Mouse (Mus musculus) megakaryocyte-erythroid progenitor cell, adult 5 weeks (primary cell): ENCODE measurements around the gene Aph1a. TPM values are rescaled to one million over a fixed set of nuclear protein-coding genes. Genes with fewer than 3 reads are reported as not detected.

Experiments used
- polyA plus RNA-seq: library from polyadenylated mRNA; stranded (reverse); fragments of >175 nt; gene quantifications from 2 replicates; pipeline ENCODE4 v1.2.3, GENCODE M21; 2012

The Aph1a gene
- polyA plus RNA-seq: 125 and 163 TPM in 2 replicates

DNA sequence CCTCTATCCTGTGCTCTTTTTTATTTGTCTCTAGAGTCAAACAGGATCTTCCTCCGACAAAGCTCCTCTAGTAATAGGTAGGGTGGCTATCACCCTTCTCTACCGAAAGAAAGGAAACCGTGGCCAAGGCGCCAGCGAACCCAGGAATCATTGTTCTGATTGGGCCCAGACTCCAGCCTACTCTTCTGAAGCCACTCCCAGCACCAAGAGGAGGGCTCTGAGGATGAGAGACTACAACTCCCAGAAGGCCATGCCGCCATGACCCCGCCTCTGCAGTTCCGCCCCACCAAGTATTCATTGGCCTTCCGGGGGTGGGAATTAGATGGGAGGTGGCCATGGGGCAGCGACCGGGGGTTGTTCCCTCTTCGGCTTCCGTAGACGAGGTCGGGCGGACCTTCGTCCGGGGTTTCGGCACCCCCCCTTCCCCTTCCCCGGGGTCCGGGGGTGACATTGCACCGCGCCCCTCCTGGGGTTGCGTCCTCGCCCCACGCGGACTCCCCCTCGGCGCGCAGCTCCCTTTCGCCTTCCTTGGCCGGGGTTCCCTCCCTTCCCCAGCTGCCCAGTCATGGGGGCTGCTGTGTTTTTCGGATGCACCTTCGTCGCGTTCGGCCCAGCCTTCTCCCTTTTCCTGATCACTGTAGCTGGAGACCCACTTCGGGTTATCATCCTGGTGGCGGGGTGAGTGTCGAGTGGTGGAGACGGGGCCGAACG is at the start of gene Aph1a:
Aph1a (plus strand) TSS at position 364 of the 711 bp plus-strand sequence.

DNA sequence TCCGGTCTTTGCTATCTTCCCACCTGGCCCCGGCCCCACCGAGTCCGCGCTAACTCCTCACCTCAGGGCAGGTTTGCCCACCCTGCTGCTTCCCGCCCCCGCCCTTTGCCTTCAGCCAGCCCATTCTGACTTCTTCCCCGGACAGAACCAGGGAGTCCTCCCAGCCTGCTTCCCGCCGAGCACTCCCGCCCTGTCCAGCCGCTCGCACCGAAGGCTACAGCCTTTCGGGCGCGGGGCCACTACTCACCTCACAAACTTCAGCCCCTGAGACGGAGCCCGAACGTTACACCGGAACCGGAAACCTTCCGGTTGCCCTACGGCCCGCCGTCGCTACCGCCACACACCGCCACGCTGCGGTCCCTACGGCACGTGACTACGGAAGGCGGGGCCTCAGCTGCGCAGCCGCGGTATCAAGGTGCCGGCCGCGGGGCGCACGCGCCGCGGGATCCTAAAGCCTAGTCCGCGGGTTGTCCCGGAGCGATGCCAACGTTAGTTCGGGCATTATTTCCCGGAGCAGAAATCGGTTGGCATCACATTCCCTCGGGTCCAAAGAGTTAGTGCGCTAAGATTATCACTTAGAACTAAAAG is 38.2 kb upstream of the Aph1a start, which contains the start of gene Prpf3:
Prpf3 (minus strand) TSS at position 384 of the 588 bp plus-strand sequence.

DNA sequence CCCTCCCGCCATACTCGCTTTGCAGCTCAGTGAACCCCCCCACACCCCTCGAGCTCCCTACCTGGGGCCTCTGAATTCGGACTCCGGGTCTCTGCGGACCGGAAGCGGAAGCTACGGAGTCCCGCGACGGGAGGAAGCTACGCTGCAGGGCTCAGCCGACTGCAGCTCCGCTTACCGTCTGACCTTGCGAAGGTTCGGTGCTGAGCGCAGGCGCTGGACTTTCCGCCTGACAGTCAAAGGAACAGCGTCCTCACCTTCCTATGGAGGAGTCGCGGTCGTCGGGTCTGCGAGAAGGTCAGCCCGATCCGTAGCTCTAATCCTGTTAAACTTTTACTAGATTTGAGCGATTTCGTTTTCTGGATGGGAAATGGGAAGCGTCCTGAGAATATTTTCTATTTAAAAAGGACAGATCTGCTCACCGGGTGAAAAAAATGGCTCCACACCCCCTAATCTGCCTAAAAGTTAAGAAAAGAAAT is 22.3 kb upstream of the Aph1a start, which contains the start of gene Mrps21:
Mrps21 (minus strand) TSS at position 128 of the 476 bp plus-strand sequence.

DNA sequence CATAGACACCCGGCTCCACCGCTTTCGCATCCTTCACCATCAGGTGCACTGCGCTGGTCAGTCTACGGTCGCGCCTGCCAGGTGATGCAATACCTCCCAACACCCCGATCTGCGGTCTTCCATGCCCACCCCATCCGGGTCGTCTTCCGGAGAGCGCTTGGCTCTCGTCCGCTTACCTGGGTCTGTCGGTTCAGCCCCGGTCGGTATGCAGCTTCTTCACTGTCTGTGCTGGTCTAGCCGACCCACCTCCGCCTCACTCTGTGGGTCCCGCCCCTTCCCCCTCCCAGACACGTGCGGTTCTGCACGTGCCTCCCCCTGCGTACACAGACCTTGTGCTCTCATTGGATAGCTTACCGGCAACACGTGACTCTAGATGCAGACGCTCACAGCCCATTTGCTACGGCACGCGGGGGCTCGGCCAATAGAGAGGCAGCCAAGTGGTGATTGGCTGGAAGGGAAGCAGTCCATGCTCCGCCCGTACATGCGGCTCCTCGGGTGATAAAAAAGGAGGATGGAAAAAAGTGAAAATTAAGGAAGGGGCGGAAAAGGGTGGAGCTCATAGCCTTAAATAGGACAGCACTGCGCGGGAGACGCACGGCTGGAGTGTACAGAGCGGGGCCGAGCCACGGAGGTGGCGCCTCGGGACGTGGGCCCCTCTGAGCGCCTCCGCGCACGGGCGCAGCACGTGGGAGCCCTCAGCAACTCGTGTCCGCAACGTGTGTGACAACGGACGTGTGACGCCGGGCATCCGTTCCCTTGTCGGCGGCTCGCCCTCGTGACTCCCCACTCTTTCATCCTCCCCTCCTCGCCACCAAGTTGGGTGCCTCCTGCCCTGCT is 11.6 kb upstream of the Aph1a start, which contains the start of gene Ciart:
Ciart (minus strand) TSS at position 273 of the 837 bp plus-strand sequence.

DNA sequence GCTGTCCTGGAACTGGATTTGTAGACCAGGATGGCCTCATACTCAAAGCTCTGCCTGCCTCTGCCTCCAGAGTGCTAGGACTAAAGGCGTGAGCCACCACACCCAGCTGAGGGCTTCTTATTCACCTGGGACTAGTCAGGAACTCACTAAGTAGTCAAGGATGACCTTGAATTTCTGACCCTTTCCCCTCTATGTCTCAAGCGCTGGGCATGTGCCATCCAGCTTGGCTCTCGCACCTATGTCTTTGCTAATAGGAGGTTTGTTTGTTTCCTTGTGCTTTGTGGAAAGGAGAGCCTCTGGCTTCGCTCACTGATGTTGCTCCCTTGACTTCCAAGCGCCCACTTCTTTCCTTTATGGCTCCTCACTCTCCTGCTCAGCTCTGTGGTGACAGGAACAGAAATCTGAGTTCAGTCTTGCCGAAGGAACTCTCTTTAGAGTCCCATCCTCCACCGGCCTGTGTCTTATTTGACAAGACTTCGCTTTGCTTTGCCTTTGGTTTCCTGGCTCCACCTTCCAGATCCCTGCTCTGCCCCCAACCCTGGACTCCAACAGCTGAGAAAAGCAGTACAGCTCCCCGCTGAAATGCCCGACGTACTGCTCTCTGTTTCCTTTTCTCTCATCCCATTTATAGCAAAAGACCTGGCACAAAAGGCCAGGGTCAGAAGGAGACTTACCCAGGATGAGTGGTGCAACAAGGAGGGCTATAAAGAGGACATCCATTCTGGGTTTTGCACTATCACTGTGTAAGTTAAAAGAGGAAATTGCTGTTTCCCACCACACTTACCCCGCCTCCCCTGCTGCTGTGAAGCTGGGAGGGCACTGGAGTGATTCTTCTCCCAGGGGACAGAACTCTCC is 2.3 kb upstream of the Aph1a start, which contains the start of gene BC028528:
BC028528 (minus strand) TSS at position 795 of the 855 bp plus-strand sequence.

DNA sequence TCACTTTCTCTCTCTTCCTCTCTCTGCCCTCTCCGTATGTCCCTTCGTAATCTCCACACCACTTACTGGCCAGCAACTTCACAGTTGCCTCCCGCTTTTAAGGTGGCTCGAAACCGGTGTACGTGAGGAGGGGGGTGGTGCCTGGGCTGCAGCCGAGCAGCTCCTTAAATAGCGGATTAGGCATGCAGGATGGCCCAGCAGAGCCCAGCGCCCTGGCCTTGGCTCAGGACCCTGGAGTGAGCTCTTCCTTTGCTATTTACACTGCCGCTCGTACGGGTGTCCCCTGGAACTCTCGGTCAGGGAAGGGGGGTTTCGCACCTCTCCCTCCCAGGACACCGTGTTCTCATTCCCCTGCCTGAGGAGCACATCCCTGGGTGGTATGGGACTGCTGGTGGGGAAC is 10.8 kb downstream of the Aph1a start, which contains the start of gene Car14:
Car14 (minus strand) TSS at position 124 of the 400 bp plus-strand sequence.

DNA sequence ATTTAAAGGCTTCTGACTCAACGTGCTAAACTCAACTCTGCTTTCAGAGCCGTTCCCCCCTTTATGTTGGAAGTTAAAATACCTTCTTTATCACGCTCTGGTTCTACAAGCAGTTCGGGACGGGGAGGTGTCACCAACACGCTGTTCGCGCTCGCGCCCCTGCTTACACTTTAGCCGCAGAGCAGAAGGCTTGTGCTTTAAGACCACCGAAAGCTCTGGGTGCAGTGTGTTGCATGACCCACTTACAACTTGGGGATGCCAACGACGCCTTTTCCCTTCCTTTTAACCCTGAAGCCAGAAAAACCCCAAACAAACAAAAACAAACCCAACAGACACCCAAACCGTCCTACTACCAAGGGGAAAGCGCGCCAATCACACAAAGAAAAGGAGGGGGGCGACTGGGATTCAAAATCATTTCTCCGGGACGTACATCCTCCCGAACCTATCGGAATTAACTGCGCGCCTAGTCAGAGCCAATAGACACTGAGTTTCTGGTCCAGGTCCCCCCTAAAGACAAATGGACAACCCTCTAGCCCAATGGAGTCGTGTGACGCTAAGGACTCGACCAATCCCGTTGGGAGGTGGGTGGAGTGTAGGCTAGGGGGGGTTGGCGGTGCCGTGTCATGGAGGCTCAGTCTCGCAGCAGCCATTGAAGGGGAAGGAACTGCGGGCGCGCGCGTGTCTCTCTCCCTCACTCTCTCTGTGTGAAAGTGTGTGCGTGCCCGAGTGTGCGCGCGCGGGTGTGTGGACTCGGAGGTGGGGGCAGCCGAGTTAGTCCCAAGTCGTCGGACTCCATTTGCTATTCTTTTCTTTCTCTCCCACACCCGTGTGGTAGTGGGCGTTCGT is 35.1 kb downstream of the Aph1a start, which contains the start of gene Anp32e:
Anp32e (plus strand) TSS at position 589 of the 846 bp plus-strand sequence.

Other genes starting within 250 kb of the Aph1a start
- gene Mcl1, start 235.2 kb upstream of the Aph1a start, polyA plus RNA-seq: 437 and 552 TPM in 2 replicates
- 1.3 and 1.6 TPM in 2 replicates for gene Adamtsl4, start 206.1 kb upstream of the Aph1a start, polyA plus RNA-seq
- 11.3 and 14.5 TPM in 2 replicates for gene Ecm1, start 154.4 kb upstream of the Aph1a start, polyA plus RNA-seq
- gene Tars2, start 133.8 kb upstream of the Aph1a start, polyA plus RNA-seq: 41.4 and 54.6 TPM in 2 replicates
- gene Rprd2, start 75.1 kb upstream of the Aph1a start, polyA plus RNA-seq: 4.7 and 6.0 TPM in 2 replicates
- gene Prpf3, start 38.1 kb upstream of the Aph1a start, polyA plus RNA-seq: 6.5 and 7.9 TPM in 2 replicates
- 114 and 124 TPM in 2 replicates for gene Mrps21, start 22.4 kb upstream of the Aph1a start, polyA plus RNA-seq
- 10.0 and 15.3 TPM in 2 replicates for gene Ciart, start 11.7 kb upstream of the Aph1a start, polyA plus RNA-seq
- gene BC028528, start 2.0 kb upstream of the Aph1a start, polyA plus RNA-seq: 2.1 and 2.7 TPM in 2 replicates
- not detected in 2 replicates for gene Car14, start 10.7 kb downstream of the Aph1a start, polyA plus RNA-seq
- 272 and 489 TPM in 2 replicates for gene Anp32e, start 35.3 kb downstream of the Aph1a start, polyA plus RNA-seq
- gene Plekho1, start 102.0 kb downstream of the Aph1a start, polyA plus RNA-seq: 232 TPM in 2 replicates
- gene Vps45, start 164.5 kb downstream of the Aph1a start, polyA plus RNA-seq: 6.0 and 7.1 TPM in 2 replicates
- gene Otud7b, start 210.6 kb downstream of the Aph1a start, polyA plus RNA-seq: 3.0 and 4.9 TPM in 2 replicates